Mouse (Mus musculus): ENCODE results near the gene Nudt2.

- TF ChIP-seq CTCF (conservative IDR thresholded peaks at IDR 0.05; ENCODE audit: low read length) (no peak), NANOG (IDR thresholded peaks at IDR 0.05; ENCODE audit: borderline replicate concordance, low read length) (no peak), POU5F1 (IDR thresholded peaks at IDR 0.05; ENCODE audit: borderline replicate concordance, low read length) (no peak)
Observed at GRCm38 (mm10) chr4:41500787-41501186, 35.8 kb downstream of the Nudt2 start.
